Mouse (Mus musculus) lung, embryonic 14.5 days (tissue): ENCODE results near the gene Ptma. TPM values are rescaled to one million over a fixed set of nuclear protein-coding genes. Genes with fewer than 3 reads are reported as not detected.
"Not testable (repeated sequence)": the region's sequence is repeated elsewhere in the genome, so short reads cannot be mapped to it uniquely, and the experiment has no call there.

ENCODE experiments used
- ATAC-seq: fragments of 200-750 bp; cut with Nextera tagmentation; 2 replicates; pipeline ENCODE4 v1.8.0; 2017; ENCODE audit warnings: mild to moderate bottlenecking, moderate TSS enrichment, moderate library complexity; ENCODE audit not compliant: insufficient read depth
- DNase-seq: peaks from one replicate; pipeline ENCODE4 v3.0.0-alpha.2; 2015
- H3K27ac ChIP-seq: fragments of 300-500 bp; sonication (generic); 2 replicates; pipeline ENCODE4 v1.5.1; 2014; ENCODE audit warnings: low read depth, mild to moderate bottlenecking, moderate library complexity
- H3K27me3 ChIP-seq: fragments of 300-500 bp; sonication (generic); 2 replicates; pipeline ENCODE4 v1.6.1; 2014; ENCODE audit warnings: low read length, control low read depth; ENCODE audit not compliant: insufficient read depth
- H3K36me3 ChIP-seq: fragments of 300-500 bp; sonication (generic); 2 replicates; pipeline ENCODE4 v1.6.1; 2014; ENCODE audit warnings: control low read depth; ENCODE audit not compliant: insufficient read depth
- H3K4me1 ChIP-seq: fragments of 300-500 bp; sonication (generic); 2 replicates; pipeline ENCODE4 v1.6.1; 2014; ENCODE audit warnings: antibody characterized with exemption, control low read depth; ENCODE audit not compliant: insufficient read depth
- H3K4me2 ChIP-seq: fragments of 300-500 bp; sonication (generic); 2 replicates; pipeline ENCODE4 v1.6.1; 2014; ENCODE audit warnings: mild to moderate bottlenecking
- H3K4me3 ChIP-seq: fragments of 300-500 bp; sonication (generic); 2 replicates; pipeline ENCODE4 v1.5.1; 2014; ENCODE audit warnings: low read depth, low read length
- H3K9ac ChIP-seq: fragments of 300-500 bp; sonication (generic); 2 replicates; pipeline ENCODE4 v1.6.1; 2014
- H3K9me3 ChIP-seq: fragments of 300-500 bp; sonication (generic); 2 replicates; pipeline ENCODE4 v1.6.1; 2016; ENCODE audit warnings: low read depth, low read length, control low read depth
- CTCF ChIP-seq: IDR thresholded peaks from 2 replicates; pipeline ENCODE4 v1.5.1; 2016; ENCODE audit warnings: antibody characterized with exemption, low read depth
- WGBS: fragments of 180-500 bp; shearing (Covaris S2); extraction: QIAGEN DNeasy Blood & Tissue Kit; methylation state at CpG from one replicate; pipeline ENCODE4 v1.1.7; 2014; 5-methylcytosine and 5-hydroxymethylcytosine counted together
- polyA plus RNA-seq: library from polyadenylated mRNA; unstranded; fragments of >200 nt; fragmentation: Nextera tagmentation; extraction: Ambion mirVana; gene quantifications from 2 replicates; pipeline ENCODE4 v1.2.1, GENCODE M21; 2014

Gene Ptma
- polyA plus RNA-seq, 1 experiment from 2014 or later: 3,547 TPM

DNA sequence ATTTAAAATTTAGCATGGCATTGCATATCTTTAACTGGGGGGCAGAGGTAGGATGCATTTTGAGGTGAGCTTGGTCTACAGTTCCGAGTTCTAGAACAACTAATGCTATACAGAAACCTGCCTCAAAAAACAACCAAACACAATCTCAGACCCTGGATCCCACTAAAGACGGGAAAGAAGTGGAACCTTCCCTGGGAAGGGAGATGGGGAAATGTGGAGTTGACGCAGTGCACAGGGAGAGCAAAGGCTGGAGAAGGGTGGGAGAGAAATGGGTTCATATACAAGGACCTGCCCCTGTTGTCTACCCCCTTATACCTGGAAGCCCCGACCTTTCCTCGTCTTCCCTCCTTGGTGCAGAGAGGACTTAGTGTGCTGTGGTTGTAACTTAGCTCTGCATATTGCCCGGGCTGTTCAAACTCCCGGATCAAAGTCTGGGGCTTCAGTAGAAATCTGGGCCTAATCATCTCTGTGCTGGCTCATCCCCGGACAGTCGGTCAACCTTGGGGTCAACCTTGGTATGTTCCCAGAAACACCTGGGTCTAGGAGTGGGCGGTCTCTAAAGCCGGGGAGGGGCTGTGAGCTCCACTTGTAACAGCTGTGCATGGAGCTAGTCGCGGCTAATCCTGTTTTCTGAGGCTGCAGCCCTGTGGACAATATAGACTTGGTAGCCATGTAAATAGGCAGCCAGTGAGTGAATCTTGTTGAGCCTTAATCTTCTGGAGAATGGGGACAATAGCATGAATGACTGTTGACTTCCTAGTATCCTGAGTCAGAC is 5.2 kb downstream of the Ptma start:
- H3K27me3 ChIP-seq: no peaks in the 10 kb centered on the region
- DNase-seq (peak; percentile 65), ATAC-seq (peak; percentile 44)
- H3K4me1 ChIP-seq: no peaks in the 10 kb centered on the region; the same call in 1 of the 2 replicates
- TF ChIP-seq CTCF: no peak
- WGBS: 5% methylated on average over 13 of the region's 13 CpGs
- no peaks in the 10 kb centered on the region for H3K9me3 ChIP-seq
- H3K4me2 ChIP-seq: peak overlapping the region; percentile 30
- peak overlapping the region; percentile 13 for H3K4me3 ChIP-seq
- peak overlapping the region; percentile 64 for H3K27ac ChIP-seq
- peaks cover 40% of the 10 kb centered on the region for H3K36me3 ChIP-seq
- H3K9ac ChIP-seq: peak overlapping the region; percentile 34; the same call in 1 of the 2 replicates

DNA sequence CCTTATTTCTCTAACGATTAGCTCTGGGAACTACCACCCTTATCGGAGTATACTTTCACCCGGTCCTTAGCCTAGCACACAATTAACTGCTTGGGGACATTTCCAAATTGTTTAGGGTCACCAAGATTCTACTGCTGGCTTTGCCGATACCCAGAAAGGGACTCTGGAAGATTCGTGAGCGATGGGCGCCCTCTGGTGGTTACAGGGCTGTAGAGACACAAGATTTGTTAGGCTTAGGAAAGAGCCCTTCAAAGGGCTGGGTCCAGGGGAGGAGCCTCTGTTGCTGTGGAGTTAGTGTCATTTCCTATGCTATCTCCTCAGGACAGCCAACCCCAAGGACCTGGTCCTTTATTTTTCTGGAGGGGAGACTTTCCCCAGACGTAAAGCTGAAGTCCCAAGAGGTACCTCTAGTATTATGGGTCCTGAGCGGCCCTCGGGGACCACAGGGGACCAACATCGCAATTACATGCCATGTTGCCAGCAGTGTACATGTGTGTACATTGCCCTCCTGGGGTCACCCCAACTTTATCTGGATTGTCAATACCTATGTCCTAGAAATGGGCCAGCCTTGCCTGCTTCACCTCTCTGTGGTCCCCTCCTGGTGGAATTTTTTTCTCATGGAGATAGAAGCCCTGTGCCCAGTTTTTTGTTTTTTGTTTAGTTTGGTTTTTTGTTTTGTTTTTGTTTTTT is 6.0 kb downstream of the Ptma start:
- Histone ChIP-seq H3K27me3 (no peaks in the 10 kb centered on the region), H3K9me3 (no peaks in the 10 kb centered on the region), H3K9ac (0 out of 2 replicates have a peak overlapping the region, but pooled peaks have one; percentile 14), H3K4me3 (0 out of 2 replicates have a peak overlapping the region, but pooled peaks have one; percentile 13), H3K4me2 (peak overlapping the region; percentile 30), H3K36me3 (peaks cover 38% of the 10 kb centered on the region), H3K4me1 (no peaks in the 10 kb centered on the region; the same call in 1 of the 2 replicates), H3K27ac (peak overlapping the region; percentile 64; the same call in 1 of the 2 replicates)
- WGBS: 26% methylated on average over 11 of the region's 11 CpGs
- DNase-seq (peak; percentile 99), ATAC-seq (peak; percentile 55)
- peak; percentile 92 for TF ChIP-seq CTCF

DNA sequence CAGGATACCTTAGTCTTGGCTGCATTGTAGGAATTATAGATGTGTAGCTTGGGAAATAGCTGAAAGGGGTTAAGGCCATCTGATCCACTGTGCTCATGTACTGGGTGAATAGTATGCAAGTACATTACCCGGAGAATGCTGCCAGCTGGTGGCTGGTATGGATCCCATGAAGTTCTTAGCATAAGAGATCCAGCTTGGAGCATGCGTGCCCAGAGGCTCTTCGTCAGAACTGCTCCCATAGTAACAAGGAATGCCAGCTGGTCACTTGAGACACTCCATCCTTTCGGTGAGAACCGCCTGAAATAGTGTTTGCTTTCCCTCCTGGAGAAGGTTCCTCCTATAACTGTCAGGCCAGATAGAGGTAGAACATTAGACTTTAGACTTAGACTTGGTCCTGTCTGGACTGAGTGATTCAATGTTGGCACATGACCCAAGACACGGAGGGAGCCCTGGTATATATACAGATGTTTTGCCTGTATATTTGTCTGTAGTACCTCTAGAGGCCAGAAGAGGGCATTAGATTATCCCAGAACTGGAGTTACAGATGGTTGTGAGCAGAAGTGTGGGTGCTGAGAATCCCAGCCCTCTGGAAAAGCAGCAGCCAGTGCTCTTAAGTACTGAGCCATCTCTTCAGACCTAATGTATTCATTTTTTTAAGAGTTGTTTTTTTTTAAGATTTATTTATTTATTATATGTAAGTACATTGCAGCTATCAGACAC is 7.0 kb downstream of the Ptma start:
- TF ChIP-seq CTCF: peak; percentile 44
- no peak overlapping the region for H3K4me3 ChIP-seq
- no peak overlapping the region for H3K4me2 ChIP-seq
- no peaks in the 10 kb centered on the region for H3K27me3 ChIP-seq
- DNase-seq (peak; percentile 53), ATAC-seq (peak; percentile 5; the same call in 1 of the 2 replicates)
- H3K9me3 ChIP-seq: no peaks in the 10 kb centered on the region
- peaks cover 28% of the 10 kb centered on the region for H3K36me3 ChIP-seq
- no peaks in the 10 kb centered on the region; the same call in 1 of the 2 replicates for H3K4me1 ChIP-seq
- no peak overlapping the region for H3K9ac ChIP-seq
- H3K27ac ChIP-seq: no peak overlapping the region
- 61% methylated on average over 6 of the region's 6 CpGs for WGBS

DNA sequence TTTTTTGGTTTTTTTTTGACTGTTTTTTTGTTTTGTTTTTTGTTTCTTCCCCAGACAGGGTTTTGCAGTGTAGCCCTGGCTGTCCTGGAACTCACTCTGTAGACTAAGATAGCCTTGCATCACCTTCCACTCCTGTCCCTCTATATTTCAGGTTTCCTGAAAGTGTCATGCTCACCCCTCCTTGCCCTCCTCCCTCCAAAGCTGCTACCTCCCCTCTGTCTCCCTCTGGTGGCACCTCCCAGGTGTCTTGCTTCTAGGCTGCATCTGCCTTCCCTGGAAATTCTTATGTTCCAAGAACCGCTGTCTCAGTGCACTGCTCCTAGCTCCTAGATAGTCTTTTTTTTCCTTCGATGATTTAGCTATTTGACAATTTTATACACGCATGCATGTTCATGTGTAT is 11.9 kb downstream of the Ptma start:
- H3K4me3 ChIP-seq: no peak overlapping the region
- 51% methylated on average over 3 of the region's 3 CpGs for WGBS
- no peak for DNase-seq

DNA sequence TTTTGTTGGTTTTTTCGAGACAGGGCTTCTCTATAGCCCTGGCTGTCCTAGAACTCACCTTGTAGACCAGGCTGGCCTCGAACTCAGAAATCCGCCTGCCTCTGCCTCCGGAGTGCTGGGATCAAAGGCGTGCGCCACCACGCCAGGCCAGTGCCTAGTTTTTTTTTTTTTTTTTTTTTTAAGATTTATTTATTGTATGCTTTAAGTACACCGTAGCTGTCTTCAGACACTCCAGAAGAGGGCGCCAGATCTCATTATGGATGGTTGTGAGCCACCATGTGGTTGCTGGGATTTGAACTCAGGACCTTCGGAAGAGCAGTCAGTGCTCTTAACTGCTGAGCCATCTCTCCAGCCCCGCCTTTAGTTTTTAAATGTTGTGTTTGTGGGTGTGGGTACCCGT is 13.1 kb downstream of the Ptma start:
- not testable (repeated sequence) for H3K27me3 ChIP-seq, H3K4me2 ChIP-seq, ATAC-seq, H3K9ac ChIP-seq, H3K9me3 ChIP-seq, H3K27ac ChIP-seq, DNase-seq, H3K4me1 ChIP-seq, H3K4me3 ChIP-seq
- 84% methylated on average over 12 of the region's 12 CpGs for WGBS
- peaks cover 34% of the 10 kb centered on the region for H3K36me3 ChIP-seq
- 0 out of 2 replicates have a peak, but pooled peaks have one; percentile 2 for TF ChIP-seq CTCF

More for the DNA sequence above, 11.9 kb downstream of the Ptma start:
- Histone ChIP-seq H3K4me2 (no peak overlapping the region), H3K9me3 (no peaks in the 10 kb centered on the region), H3K27me3 (no peaks in the 10 kb centered on the region), H3K4me1 (no peaks in the 10 kb centered on the region), H3K36me3 (peaks cover 23% of the 10 kb centered on the region), H3K9ac (no peak overlapping the region), H3K27ac (no peak overlapping the region)
- no peak for ATAC-seq
- TF ChIP-seq CTCF: peak; percentile 54

DNA sequence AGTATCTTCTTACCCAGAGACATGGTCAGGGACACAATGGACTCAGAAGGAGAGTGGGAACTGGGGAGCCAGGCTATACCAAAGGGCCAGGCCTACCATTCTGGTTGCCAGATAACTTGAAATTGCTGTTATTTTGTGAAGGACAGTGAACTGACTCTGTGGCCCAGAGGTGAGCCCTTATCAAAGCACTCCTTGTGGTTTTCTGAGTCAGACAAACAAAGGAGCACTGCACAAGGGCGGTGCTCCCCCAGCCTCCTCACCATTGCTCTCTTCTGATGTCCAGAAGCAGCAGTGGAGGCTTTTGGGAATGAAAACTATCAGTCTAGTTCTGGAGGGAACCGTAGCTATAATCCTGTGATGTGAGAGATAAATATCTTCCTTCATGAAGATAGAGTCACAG is 16.1 kb downstream of the Ptma start:
- H3K4me1 ChIP-seq: no peaks in the 10 kb centered on the region
- H3K9me3 ChIP-seq: no peaks in the 10 kb centered on the region
- no peak for ATAC-seq
- no peak overlapping the region for H3K4me2 ChIP-seq
- H3K4me3 ChIP-seq: no peak overlapping the region
- no peak overlapping the region for H3K27ac ChIP-seq
- H3K36me3 ChIP-seq: peaks cover 53% of the 10 kb centered on the region
- DNase-seq: no peak
- no peak overlapping the region for H3K9ac ChIP-seq
- WGBS: 70% methylated on average over 2 of the region's 2 CpGs
- TF ChIP-seq CTCF: no peak
- H3K27me3 ChIP-seq: no peaks in the 10 kb centered on the region
